Mouse (Mus musculus) midbrain, embryonic 15.5 days (tissue): ENCODE measurements around the gene Kif26a. TPM values are rescaled to one million over a fixed set of nuclear protein-coding genes. Genes with fewer than 3 reads are reported as not detected.

Source experiments
- ATAC-seq: fragments of 200-750 bp; cut with Nextera tagmentation; replicated peaks from 2 replicates; pipeline ENCODE4 v1.8.0; 2017; ENCODE audit warnings: moderate TSS enrichment
- H3K27ac ChIP-seq: fragments of 300-500 bp; sonication (generic); 2 replicates; pipeline ENCODE4 v1.5.1; 2015; ENCODE audit warnings: mild to moderate bottlenecking, inconsistent platforms
- H3K27me3 ChIP-seq: fragments of 300-500 bp; sonication (generic); replicated peaks from 2 replicates; pipeline ENCODE4 v1.6.1; 2015; ENCODE audit warnings: inconsistent platforms
- H3K36me3 ChIP-seq: fragments of 300-500 bp; sonication (generic); replicated peaks from 2 replicates; pipeline ENCODE4 v1.6.1; 2015; ENCODE audit warnings: inconsistent platforms
- H3K4me1 ChIP-seq: fragments of 300-500 bp; sonication (generic); 2 replicates; pipeline ENCODE4 v1.6.1; 2015; ENCODE audit warnings: inconsistent platforms
- H3K4me2 ChIP-seq: fragments of 300-500 bp; sonication (generic); 2 replicates; pipeline ENCODE4 v1.6.1; 2015; ENCODE audit warnings: inconsistent platforms, mild to moderate bottlenecking, moderate library complexity
- H3K4me3 ChIP-seq: fragments of 300-500 bp; sonication (generic); 2 replicates; pipeline ENCODE4 v1.5.1; 2015; ENCODE audit warnings: mild to moderate bottlenecking, inconsistent platforms
- H3K9ac ChIP-seq: fragments of 300-500 bp; sonication (generic); 2 replicates; pipeline ENCODE4 v1.6.1; 2015; ENCODE audit warnings: mild to moderate bottlenecking, inconsistent platforms
- H3K9me3 ChIP-seq: fragments of 300-500 bp; sonication (generic); 2 replicates; pipeline ENCODE4 v1.6.1; 2016; ENCODE audit warnings: inconsistent platforms
- WGBS: fragments of 180-500 bp; shearing (Covaris S2); methylation state at CpG from one replicate; pipeline ENCODE4 v1.1.7; 2015; ENCODE audit warnings: mixed read lengths; 5-methylcytosine and 5-hydroxymethylcytosine counted together
- polyA plus RNA-seq: library from polyadenylated mRNA; unstranded; fragments of >200 nt; fragmentation: Nextera tagmentation; extraction: Ambion mirVana; gene quantifications from 2 replicates; pipeline ENCODE4 v1.2.1, GENCODE M21; 2015

The Kif26a gene
- polyA plus RNA-seq: 7.2 and 8.6 TPM in 2 replicates

- H3K27me3 ChIP-seq: peaks cover 37% of the 10 kb centered on the region
- peak within 1 kb of the TSS; percentile 82 for H3K4me2 ChIP-seq
- ATAC-seq: peak; percentile 48
- H3K27ac ChIP-seq: peak within 1 kb of the TSS; percentile 69
- H3K36me3 ChIP-seq: no peaks in the 10 kb centered on the region
- under 1% methylated on average over 67 of the region's 68 CpGs for WGBS
- H3K9me3 ChIP-seq: no peaks in the 10 kb centered on the region
- peak within 1 kb of the TSS; percentile 62 for H3K9ac ChIP-seq
- H3K4me3 ChIP-seq: peak within 1 kb of the TSS; percentile 58
- H3K4me1 ChIP-seq: peaks cover 62% of the 10 kb centered on the region
Measured at GRCm38 (mm10) chr12:112145875-112146651, at the start of gene Kif26a. Gene Kif26a, plus strand, starts transcription at chr12:112146208.

GRCm38 (mm10) chr12:112096733-112097117, 49.3 kb upstream of the Kif26a start:
- Histone ChIP-seq H3K4me2 (no peak overlapping the region), H3K9me3 (no peaks in the 10 kb centered on the region), H3K36me3 (no peaks in the 10 kb centered on the region), H3K27me3 (no peaks in the 10 kb centered on the region), H3K9ac (no peak overlapping the region), H3K27ac (no peak overlapping the region), H3K4me1 (no peaks in the 10 kb centered on the region), H3K4me3 (no peak overlapping the region)
- no peak for ATAC-seq
- 78% methylated on average over 8 of the region's 8 CpGs for WGBS

GRCm38 (mm10) chr12:112100106-112100505, 45.9 kb upstream of the Kif26a start:
- Histone ChIP-seq H3K4me1 (no peaks in the 10 kb centered on the region), H3K36me3 (no peaks in the 10 kb centered on the region), H3K27ac (no peak overlapping the region), H3K27me3 (no peaks in the 10 kb centered on the region), H3K4me2 (no peak overlapping the region), H3K4me3 (no peak overlapping the region), H3K9me3 (no peaks in the 10 kb centered on the region), H3K9ac (no peak overlapping the region)
- 49% methylated on average over 4 of the region's 4 CpGs for WGBS
- ATAC-seq: no peak

GRCm38 (mm10) chr12:112101045-112101444, 45.0 kb upstream of the Kif26a start:
- no peak overlapping the region for H3K27ac ChIP-seq
- no peaks in the 10 kb centered on the region for H3K4me1 ChIP-seq
- 59% methylated on average over 4 of the region's 4 CpGs for WGBS
- H3K4me2 ChIP-seq: no peak overlapping the region
- no peaks in the 10 kb centered on the region for H3K9me3 ChIP-seq
- no peaks in the 10 kb centered on the region for H3K27me3 ChIP-seq
- H3K9ac ChIP-seq: no peak overlapping the region
- H3K4me3 ChIP-seq: no peak overlapping the region
- H3K36me3 ChIP-seq: no peaks in the 10 kb centered on the region
- no peak for ATAC-seq

- H3K4me2 ChIP-seq: no peak overlapping the region
- ATAC-seq: no peak
- no peaks in the 10 kb centered on the region for H3K27me3 ChIP-seq
- WGBS: 91% methylated on average over 5 of the region's 5 CpGs
- H3K4me3 ChIP-seq: no peak overlapping the region
- H3K36me3 ChIP-seq: no peaks in the 10 kb centered on the region
- H3K4me1 ChIP-seq: 0 out of 2 replicates have a peak, but pooled peaks cover 3% of the 10 kb centered on the region
- H3K9ac ChIP-seq: no peak overlapping the region
- H3K27ac ChIP-seq: no peak overlapping the region
- no peaks in the 10 kb centered on the region for H3K9me3 ChIP-seq
Measured at GRCm38 (mm10) chr12:112103179-112103578, 42.8 kb upstream of the Kif26a start.

- 0 out of 2 replicates have a peak, but pooled peaks cover 3% of the 10 kb centered on the region for H3K4me1 ChIP-seq
- no peaks in the 10 kb centered on the region for H3K36me3 ChIP-seq
- H3K4me3 ChIP-seq: no peak overlapping the region
- WGBS: 89% methylated on average over 11 of the region's 11 CpGs
- H3K9me3 ChIP-seq: no peaks in the 10 kb centered on the region
- H3K27ac ChIP-seq: no peak overlapping the region
- H3K9ac ChIP-seq: no peak overlapping the region
- H3K27me3 ChIP-seq: no peaks in the 10 kb centered on the region
- H3K4me2 ChIP-seq: no peak overlapping the region
- no peak for ATAC-seq
Measured at GRCm38 (mm10) chr12:112104890-112105289, 41.1 kb upstream of the Kif26a start.

GRCm38 (mm10) chr12:112106541-112106971, 39.5 kb upstream of the Kif26a start, which contains the start of gene Aspg:
Gene Aspg, plus strand, starts transcription at chr12:112106679.
- Histone ChIP-seq H3K4me2 (no peak within 1 kb of the TSS), H3K4me1 (0 out of 2 replicates have a peak, but pooled peaks cover 3% of the 10 kb centered on the region), H3K27ac (no peak within 1 kb of the TSS), H3K9me3 (no peaks in the 10 kb centered on the region), H3K36me3 (no peaks in the 10 kb centered on the region), H3K27me3 (no peaks in the 10 kb centered on the region), H3K4me3 (no peak within 1 kb of the TSS), H3K9ac (no peak within 1 kb of the TSS)
- ATAC-seq: no peak
- WGBS: 4% methylated on average over 14 of the region's 14 CpGs

- Histone ChIP-seq H3K4me3 (no peak overlapping the region), H3K9me3 (no peaks in the 10 kb centered on the region), H3K4me2 (no peak overlapping the region), H3K36me3 (no peaks in the 10 kb centered on the region), H3K4me1 (0 out of 2 replicates have a peak, but pooled peaks cover 3% of the 10 kb centered on the region), H3K27ac (no peak overlapping the region), H3K9ac (no peak overlapping the region), H3K27me3 (no peaks in the 10 kb centered on the region)
- WGBS: 88% methylated on average over 8 of the region's 8 CpGs
- ATAC-seq: no peak
Measured at GRCm38 (mm10) chr12:112107685-112108084, 38.3 kb upstream of the Kif26a start.

- no peak overlapping the region for H3K27ac ChIP-seq
- H3K9ac ChIP-seq: no peak overlapping the region
- H3K4me3 ChIP-seq: no peak overlapping the region
- no peaks in the 10 kb centered on the region for H3K27me3 ChIP-seq
- H3K36me3 ChIP-seq: no peaks in the 10 kb centered on the region
- H3K4me1 ChIP-seq: 0 out of 2 replicates have a peak, but pooled peaks cover 3% of the 10 kb centered on the region
- ATAC-seq: no peak
- 84% methylated on average over 11 of the region's 11 CpGs for WGBS
- H3K4me2 ChIP-seq: no peak overlapping the region
- no peaks in the 10 kb centered on the region for H3K9me3 ChIP-seq
Measured at GRCm38 (mm10) chr12:112108696-112109445, 37.1 kb upstream of the Kif26a start.

GRCm38 (mm10) chr12:112109701-112110100, 36.3 kb upstream of the Kif26a start:
- Histone ChIP-seq H3K9ac (no peak overlapping the region), H3K4me1 (0 out of 2 replicates have a peak, but pooled peaks cover 3% of the 10 kb centered on the region), H3K27ac (no peak overlapping the region), H3K9me3 (no peaks in the 10 kb centered on the region), H3K27me3 (0 out of 2 replicates have a peak, but pooled peaks cover 4% of the 10 kb centered on the region), H3K4me2 (no peak overlapping the region), H3K4me3 (no peak overlapping the region), H3K36me3 (no peaks in the 10 kb centered on the region)
- WGBS: 81% methylated on average over 9 of the region's 9 CpGs
- no peak for ATAC-seq

GRCm38 (mm10) chr12:112111323-112111722, 34.7 kb upstream of the Kif26a start:
- ATAC-seq: no peak
- Histone ChIP-seq H3K4me2 (no peak overlapping the region), H3K4me3 (no peak overlapping the region), H3K27me3 (0 out of 2 replicates have a peak, but pooled peaks cover 4% of the 10 kb centered on the region), H3K9me3 (no peaks in the 10 kb centered on the region), H3K36me3 (no peaks in the 10 kb centered on the region), H3K9ac (no peak overlapping the region), H3K4me1 (0 out of 2 replicates have a peak, but pooled peaks cover 3% of the 10 kb centered on the region), H3K27ac (no peak overlapping the region)
- 87% methylated on average over 5 of the region's 5 CpGs for WGBS

- no peaks in the 10 kb centered on the region for H3K36me3 ChIP-seq
- no peaks in the 10 kb centered on the region for H3K4me1 ChIP-seq
- ATAC-seq: no peak
- no peak overlapping the region for H3K4me3 ChIP-seq
- 92% methylated on average over 6 of the region's 6 CpGs for WGBS
- H3K27me3 ChIP-seq: 0 out of 2 replicates have a peak, but pooled peaks cover 4% of the 10 kb centered on the region
- H3K4me2 ChIP-seq: no peak overlapping the region
- no peak overlapping the region for H3K9ac ChIP-seq
- no peaks in the 10 kb centered on the region for H3K9me3 ChIP-seq
- no peak overlapping the region for H3K27ac ChIP-seq
Measured at GRCm38 (mm10) chr12:112112235-112112634, 33.8 kb upstream of the Kif26a start.
